Mouse (Mus musculus) kidney, embryonic 14.5 days (tissue): Measurements from ENCODE around the gene Cacnb2. TPM values are rescaled to one million over a fixed set of nuclear protein-coding genes. Genes with fewer than 3 reads are reported as not detected.
"Not testable (repeated sequence)": the region's sequence is repeated elsewhere in the genome, so short reads cannot be mapped to it uniquely, and the experiment has no call there.

ENCODE experiments used
- ATAC-seq: fragments of 200-750 bp; cut with Nextera tagmentation; 2 replicates; pipeline ENCODE4 v1.8.0; 2017; ENCODE audit warnings: moderate number of reproducible peaks, mild to moderate bottlenecking, moderate TSS enrichment, moderate library complexity; ENCODE audit not compliant: low FRiP score, low TSS enrichment
- H3K27ac ChIP-seq: fragments of 300-500 bp; sonication (generic); 2 replicates; pipeline ENCODE4 v1.5.1; 2014; ENCODE audit warnings: low read depth, mild to moderate bottlenecking, low read length, moderate library complexity, mixed read lengths
- H3K27me3 ChIP-seq: fragments of 300-500 bp; sonication (generic); 2 replicates; pipeline ENCODE4 v1.6.1; 2014; ENCODE audit warnings: mild to moderate bottlenecking, low read length; ENCODE audit not compliant: control insufficient read depth, insufficient read depth
- H3K36me3 ChIP-seq: fragments of 300-500 bp; sonication (generic); 2 replicates; pipeline ENCODE4 v1.6.1; 2014; ENCODE audit warnings: low read length, mixed read lengths; ENCODE audit not compliant: control insufficient read depth, insufficient read depth
- H3K4me1 ChIP-seq: fragments of 300-500 bp; sonication (generic); 2 replicates; pipeline ENCODE4 v1.6.1; 2014; ENCODE audit warnings: low read length, mixed read lengths; ENCODE audit not compliant: control insufficient read depth, insufficient read depth
- H3K4me2 ChIP-seq: fragments of 300-500 bp; sonication (generic); replicated peaks from 2 replicates; pipeline ENCODE4 v1.6.1; 2014; ENCODE audit warnings: low read depth, mild to moderate bottlenecking, low read length
- H3K4me3 ChIP-seq: fragments of 300-500 bp; sonication (generic); 2 replicates; pipeline ENCODE4 v1.5.1; 2014; ENCODE audit warnings: mild to moderate bottlenecking, low read length
- H3K9ac ChIP-seq: fragments of 300-500 bp; sonication (generic); 2 replicates; pipeline ENCODE4 v1.6.1; 2014; ENCODE audit warnings: low read depth, mild to moderate bottlenecking, low read length, moderate library complexity
- H3K9me3 ChIP-seq: fragments of 300-500 bp; sonication (generic); 2 replicates; pipeline ENCODE4 v1.6.1; 2016; ENCODE audit warnings: low read length; ENCODE audit not compliant: control insufficient read depth
- WGBS: fragments of 180-500 bp; shearing (Covaris S2); extraction: QIAGEN DNeasy Blood & Tissue Kit; methylation state at CpG from one replicate; pipeline ENCODE4 v1.1.7; 2014; 5-methylcytosine and 5-hydroxymethylcytosine counted together
- polyA plus RNA-seq: library from polyadenylated mRNA; unstranded; fragments of >200 nt; fragmentation: Nextera tagmentation; extraction: Ambion mirVana; gene quantifications from 2 replicates; pipeline ENCODE4 v1.2.1, GENCODE M21; 2014

The Cacnb2 gene
- polyA plus RNA-seq, 1 experiment from 2014 or later: 1.7 TPM

GRCm38 (mm10) chr2:14702973-14703645, 100.2 kb downstream of the Cacnb2 start:
- Histone ChIP-seq H3K36me3 (no peaks in the 10 kb centered on the region), H3K27me3 (no peaks in the 10 kb centered on the region), H3K4me1 (no peaks in the 10 kb centered on the region), H3K9me3 (no peaks in the 10 kb centered on the region), H3K4me3 (no peak overlapping the region), H3K4me2 (no peak overlapping the region), H3K27ac (no peak overlapping the region), H3K9ac (no peak overlapping the region)
- 79% methylated on average over 1 of the region's 1 CpGs for WGBS
- no peak for ATAC-seq

GRCm38 (mm10) chr2:14703676-14704075, 100.8 kb downstream of the Cacnb2 start:
- no peak overlapping the region for H3K4me2 ChIP-seq
- no peaks in the 10 kb centered on the region for H3K36me3 ChIP-seq
- no peaks in the 10 kb centered on the region for H3K9me3 ChIP-seq
- no peak for ATAC-seq
- no peaks in the 10 kb centered on the region for H3K4me1 ChIP-seq
- WGBS: 89% methylated on average over 4 of the region's 4 CpGs
- no peak overlapping the region for H3K4me3 ChIP-seq
- no peaks in the 10 kb centered on the region for H3K27me3 ChIP-seq
- no peak overlapping the region for H3K9ac ChIP-seq
- no peak overlapping the region for H3K27ac ChIP-seq

GRCm38 (mm10) chr2:14710247-14710646, 107.4 kb downstream of the Cacnb2 start:
- no peak for ATAC-seq
- no peak overlapping the region for H3K9ac ChIP-seq

GRCm38 (mm10) chr2:14711751-14712150, 108.9 kb downstream of the Cacnb2 start:
- WGBS: 87% methylated on average over 2 of the region's 2 CpGs
- H3K9ac ChIP-seq: no peak overlapping the region
- no peak overlapping the region for H3K27ac ChIP-seq
- no peak overlapping the region for H3K4me2 ChIP-seq
- H3K9me3 ChIP-seq: peaks cover 3% of the 10 kb centered on the region; the same call in 1 of the 2 replicates
- no peak; the same call in 1 of the 2 replicates for ATAC-seq
- no peak overlapping the region for H3K4me3 ChIP-seq
- H3K4me1 ChIP-seq: no peaks in the 10 kb centered on the region
- no peaks in the 10 kb centered on the region for H3K27me3 ChIP-seq
- H3K36me3 ChIP-seq: no peaks in the 10 kb centered on the region

More at GRCm38 (mm10) chr2:14710247-14710646, 107.4 kb downstream of the Cacnb2 start:
- Histone ChIP-seq H3K27me3 (no peaks in the 10 kb centered on the region), H3K36me3 (no peaks in the 10 kb centered on the region), H3K4me2 (no peak overlapping the region), H3K27ac (no peak overlapping the region), H3K9me3 (peaks cover 3% of the 10 kb centered on the region; the same call in 1 of the 2 replicates), H3K4me3 (no peak overlapping the region), H3K4me1 (no peaks in the 10 kb centered on the region)
- WGBS: 81% methylated on average over 8 of the region's 8 CpGs

GRCm38 (mm10) chr2:14713049-14713448, 110.2 kb downstream of the Cacnb2 start:
- no peak overlapping the region for H3K9ac ChIP-seq
- H3K4me3 ChIP-seq: no peak overlapping the region
- 85% methylated on average over 3 of the region's 3 CpGs for WGBS
- H3K27me3 ChIP-seq: no peaks in the 10 kb centered on the region
- H3K9me3 ChIP-seq: peaks cover 3% of the 10 kb centered on the region; the same call in 1 of the 2 replicates
- no peak overlapping the region for H3K4me2 ChIP-seq
- no peak for ATAC-seq
- no peaks in the 10 kb centered on the region for H3K4me1 ChIP-seq
- H3K27ac ChIP-seq: no peak overlapping the region
- no peaks in the 10 kb centered on the region for H3K36me3 ChIP-seq

GRCm38 (mm10) chr2:14716666-14717065, 113.8 kb downstream of the Cacnb2 start:
- no peaks in the 10 kb centered on the region for H3K36me3 ChIP-seq
- no peaks in the 10 kb centered on the region for H3K27me3 ChIP-seq
- H3K4me1 ChIP-seq: no peaks in the 10 kb centered on the region
- no peaks in the 10 kb centered on the region for H3K9me3 ChIP-seq
- H3K9ac ChIP-seq: no peak overlapping the region
- no peak overlapping the region for H3K27ac ChIP-seq
- 72% methylated on average over 1 of the region's 1 CpGs for whole genome bisulfite sequencing
- no peak overlapping the region for H3K4me3 ChIP-seq
- no peak for ATAC-seq
- H3K4me2 ChIP-seq: no peak overlapping the region

- ATAC-seq: no peak
- Histone ChIP-seq H3K27ac (no peak overlapping the region), H3K9ac (no peak overlapping the region), H3K36me3 (no peaks in the 10 kb centered on the region), H3K9me3 (no peaks in the 10 kb centered on the region), H3K4me2 (no peak overlapping the region), H3K27me3 (no peaks in the 10 kb centered on the region), H3K4me3 (no peak overlapping the region), H3K4me1 (no peaks in the 10 kb centered on the region)
- 88% methylated on average over 9 of the region's 9 CpGs for WGBS
Observed at GRCm38 (mm10) chr2:14719119-14719718, 116.3 kb downstream of the Cacnb2 start.

GRCm38 (mm10) chr2:14725437-14725836, 122.5 kb downstream of the Cacnb2 start:
- no peak overlapping the region for H3K4me2 ChIP-seq
- no peaks in the 10 kb centered on the region for H3K9me3 ChIP-seq

GRCm38 (mm10) chr2:14726601-14727000, 123.7 kb downstream of the Cacnb2 start:
- ATAC-seq, H3K27ac ChIP-seq, H3K36me3 ChIP-seq, H3K4me1 ChIP-seq, H3K27me3 ChIP-seq, H3K9ac ChIP-seq, H3K4me2 ChIP-seq, H3K4me3 ChIP-seq, H3K9me3 ChIP-seq: not testable (repeated sequence)
- WGBS: 96% methylated on average over 12 of the region's 13 CpGs

More at GRCm38 (mm10) chr2:14725437-14725836, 122.5 kb downstream of the Cacnb2 start:
- ATAC-seq: no peak
- Histone ChIP-seq H3K36me3 (no peaks in the 10 kb centered on the region), H3K27ac (no peak overlapping the region), H3K9ac (no peak overlapping the region), H3K4me1 (no peaks in the 10 kb centered on the region), H3K4me3 (no peak overlapping the region), H3K27me3 (no peaks in the 10 kb centered on the region)
